Mouse (Mus musculus) lung, embryonic 14.5 days (tissue): Measurements from ENCODE around the gene Wwox. TPM values are rescaled to one million over a fixed set of nuclear protein-coding genes. Genes with fewer than 3 reads are reported as not detected.
A peak's percentile ranks its signal among the peaks of the same experiment; 100 is the strongest.

ENCODE experiments used
- ATAC-seq: fragments of 200-750 bp; cut with Nextera tagmentation; 2 replicates; pipeline ENCODE4 v1.8.0; 2017; ENCODE audit warnings: mild to moderate bottlenecking, moderate TSS enrichment, moderate library complexity; ENCODE audit not compliant: insufficient read depth
- DNase-seq: peaks from one replicate; pipeline ENCODE4 v3.0.0-alpha.2; 2015
- H3K27ac ChIP-seq: fragments of 300-500 bp; sonication (generic); 2 replicates; pipeline ENCODE4 v1.5.1; 2014; ENCODE audit warnings: low read depth, mild to moderate bottlenecking, moderate library complexity
- H3K27me3 ChIP-seq: fragments of 300-500 bp; sonication (generic); 2 replicates; pipeline ENCODE4 v1.6.1; 2014; ENCODE audit warnings: low read length, control low read depth; ENCODE audit not compliant: insufficient read depth
- H3K36me3 ChIP-seq: fragments of 300-500 bp; sonication (generic); 2 replicates; pipeline ENCODE4 v1.6.1; 2014; ENCODE audit warnings: control low read depth; ENCODE audit not compliant: insufficient read depth
- H3K4me1 ChIP-seq: fragments of 300-500 bp; sonication (generic); 2 replicates; pipeline ENCODE4 v1.6.1; 2014; ENCODE audit warnings: antibody characterized with exemption, control low read depth; ENCODE audit not compliant: insufficient read depth
- H3K4me2 ChIP-seq: fragments of 300-500 bp; sonication (generic); 2 replicates; pipeline ENCODE4 v1.6.1; 2014; ENCODE audit warnings: mild to moderate bottlenecking
- H3K4me3 ChIP-seq: fragments of 300-500 bp; sonication (generic); 2 replicates; pipeline ENCODE4 v1.5.1; 2014; ENCODE audit warnings: low read depth, low read length
- H3K9ac ChIP-seq: fragments of 300-500 bp; sonication (generic); 2 replicates; pipeline ENCODE4 v1.6.1; 2014
- H3K9me3 ChIP-seq: fragments of 300-500 bp; sonication (generic); 2 replicates; pipeline ENCODE4 v1.6.1; 2016; ENCODE audit warnings: low read depth, low read length, control low read depth
- CTCF ChIP-seq: IDR thresholded peaks from 2 replicates; pipeline ENCODE4 v1.5.1; 2016; ENCODE audit warnings: antibody characterized with exemption, low read depth
- WGBS: fragments of 180-500 bp; shearing (Covaris S2); extraction: QIAGEN DNeasy Blood & Tissue Kit; methylation state at CpG from one replicate; pipeline ENCODE4 v1.1.7; 2014; 5-methylcytosine and 5-hydroxymethylcytosine counted together
- polyA plus RNA-seq: library from polyadenylated mRNA; unstranded; fragments of >200 nt; fragmentation: Nextera tagmentation; extraction: Ambion mirVana; gene quantifications from 2 replicates; pipeline ENCODE4 v1.2.1, GENCODE M21; 2014

Gene Wwox
- polyA plus RNA-seq, 1 experiment from 2014 or later: 16.1 TPM

- WGBS: 86% methylated on average over 4 of the region's 4 CpGs
- Histone ChIP-seq H3K4me2 (no peak overlapping the region), H3K9me3 (no peaks in the 10 kb centered on the region), H3K27me3 (no peaks in the 10 kb centered on the region), H3K27ac (no peak overlapping the region), H3K9ac (no peak overlapping the region), H3K36me3 (no peaks in the 10 kb centered on the region), H3K4me1 (0 out of 2 replicates have a peak, but pooled peaks cover 8% of the 10 kb centered on the region), H3K4me3 (no peak overlapping the region)
- TF ChIP-seq CTCF: no peak
- DNase-seq: no peak
- no peak for ATAC-seq
These were observed 247.0 kb downstream of the Wwox start for GRCm38 (mm10) chr8:114686462-114686861.

GRCm38 (mm10) chr8:114688732-114689131, 249.3 kb downstream of the Wwox start:
- Histone ChIP-seq H3K9me3 (no peaks in the 10 kb centered on the region), H3K9ac (no peak overlapping the region), H3K27ac (no peak overlapping the region), H3K36me3 (no peaks in the 10 kb centered on the region), H3K4me1 (0 out of 2 replicates have a peak, but pooled peaks cover under 1% of the 10 kb centered on the region), H3K4me2 (no peak overlapping the region), H3K4me3 (no peak overlapping the region), H3K27me3 (no peaks in the 10 kb centered on the region)
- no peak for DNase-seq
- no peak for TF ChIP-seq CTCF
- no peak for ATAC-seq
- 81% methylated on average over 11 of the region's 11 CpGs for WGBS

DNA sequence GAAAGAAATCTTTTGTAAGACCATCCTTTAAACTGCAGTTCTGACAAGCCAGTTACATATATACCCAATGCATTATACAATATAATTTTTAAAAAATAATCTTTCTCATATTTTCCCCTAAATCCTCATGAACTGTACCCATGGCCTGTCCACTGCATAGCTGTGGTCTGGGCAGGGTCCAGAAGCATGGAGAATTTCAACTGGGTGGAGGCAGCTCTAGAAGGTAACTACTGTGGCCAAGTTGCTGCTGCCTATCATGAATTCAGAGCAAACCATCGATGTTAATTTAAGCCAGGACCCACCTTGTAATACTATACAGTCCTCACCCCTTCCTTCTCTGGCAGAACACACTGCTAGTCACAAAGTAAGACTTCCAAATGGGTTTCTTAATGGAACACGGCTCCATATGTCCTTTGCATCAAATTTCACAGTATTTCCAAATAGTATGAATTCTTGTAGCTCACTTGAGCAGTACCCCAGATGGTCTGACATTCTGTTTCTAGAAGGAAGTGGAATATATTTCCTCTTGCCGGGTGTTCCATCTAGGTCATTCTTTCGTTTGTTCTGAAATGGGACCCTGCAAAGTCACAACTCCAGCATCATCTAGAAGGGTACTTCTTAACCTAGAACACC, 255.2 kb downstream of the Wwox start:
- no peak overlapping the region for H3K9ac ChIP-seq
- no peaks in the 10 kb centered on the region for H3K9me3 ChIP-seq
- TF ChIP-seq CTCF: no peak
- 73% methylated on average over 4 of the region's 4 CpGs for WGBS
- DNase-seq: no peak
- H3K27ac ChIP-seq: no peak overlapping the region
- no peaks in the 10 kb centered on the region for H3K27me3 ChIP-seq
- no peak for ATAC-seq
- H3K4me1 ChIP-seq: no peaks in the 10 kb centered on the region
- no peaks in the 10 kb centered on the region for H3K36me3 ChIP-seq
- no peak overlapping the region for H3K4me3 ChIP-seq
- no peak overlapping the region for H3K4me2 ChIP-seq

GRCm38 (mm10) chr8:114703517-114703916, 264.1 kb downstream of the Wwox start:
- no peak overlapping the region for H3K4me3 ChIP-seq
- no peak for TF ChIP-seq CTCF
- H3K36me3 ChIP-seq: no peaks in the 10 kb centered on the region
- H3K4me2 ChIP-seq: no peak overlapping the region
- 0 out of 2 replicates have a peak, but pooled peaks cover 6% of the 10 kb centered on the region for H3K9me3 ChIP-seq
- H3K4me1 ChIP-seq: no peaks in the 10 kb centered on the region; the same call in 1 of the 2 replicates
- peak; percentile 44 for DNase-seq
- 50% methylated on average over 5 of the region's 5 CpGs for WGBS
- ATAC-seq: no peak
- H3K9ac ChIP-seq: no peak overlapping the region
- no peak overlapping the region for H3K27ac ChIP-seq
- H3K27me3 ChIP-seq: no peaks in the 10 kb centered on the region

- Histone ChIP-seq H3K27me3 (no peaks in the 10 kb centered on the region), H3K36me3 (no peaks in the 10 kb centered on the region), H3K27ac (peak overlapping the region; percentile 52; the same call in 1 of the 2 replicates), H3K9me3 (no peaks in the 10 kb centered on the region), H3K4me1 (no peaks in the 10 kb centered on the region; the same call in 1 of the 2 replicates), H3K4me2 (peak overlapping the region; percentile 34), H3K4me3 (no peak overlapping the region), H3K9ac (peak overlapping the region; percentile 26; the same call in 1 of the 2 replicates)
- WGBS: 33% methylated on average over 15 of the region's 15 CpGs
- no peak for TF ChIP-seq CTCF
- peak; percentile 49 for DNase-seq
- no peak for ATAC-seq
These were observed 268.2 kb downstream of the Wwox start for GRCm38 (mm10) chr8:114707538-114708138.

DNA sequence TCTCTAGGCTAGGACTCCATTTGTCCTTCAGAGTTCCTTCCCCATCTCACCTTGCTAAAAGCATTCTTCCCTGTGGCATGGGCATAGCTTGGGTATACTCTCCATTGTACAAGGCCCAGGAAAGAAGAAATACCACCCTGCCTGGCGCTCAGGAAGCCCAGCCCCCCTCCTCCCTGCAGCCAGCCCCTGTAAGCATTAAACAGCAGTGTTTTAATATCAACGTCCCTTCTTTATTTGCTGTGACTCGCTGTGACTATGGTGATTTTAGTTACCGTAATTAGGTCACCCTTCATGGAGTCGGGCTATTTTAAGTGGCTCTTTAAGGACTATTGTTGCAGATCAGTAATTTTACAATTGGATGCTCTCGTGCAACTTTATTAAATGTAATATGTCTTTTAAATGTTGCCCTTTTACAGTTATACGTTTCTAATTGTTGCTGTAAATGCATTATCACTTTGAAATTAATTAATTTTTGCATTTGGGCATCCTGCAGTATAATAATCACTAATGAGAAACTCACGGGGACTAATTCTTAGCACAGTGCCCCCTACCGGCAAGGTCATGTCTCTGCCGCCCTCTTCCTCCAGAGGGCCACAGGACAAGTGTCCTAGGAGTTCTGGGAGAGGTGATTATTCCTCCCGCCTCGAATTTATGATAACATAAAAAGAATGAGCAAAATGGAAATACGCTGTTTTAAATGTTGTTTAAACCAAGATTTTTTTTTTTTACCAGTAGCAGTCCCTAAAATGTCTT, 276.0 kb downstream of the Wwox start:
- Histone ChIP-seq H3K27me3 (no peaks in the 10 kb centered on the region), H3K4me2 (no peak overlapping the region), H3K4me3 (no peak overlapping the region), H3K4me1 (no peaks in the 10 kb centered on the region), H3K9me3 (no peaks in the 10 kb centered on the region), H3K27ac (no peak overlapping the region), H3K36me3 (no peaks in the 10 kb centered on the region), H3K9ac (no peak overlapping the region)
- DNase-seq (peak; percentile 47), ATAC-seq (no peak)
- 65% methylated on average over 13 of the region's 13 CpGs for WGBS
- peak; percentile 53 for TF ChIP-seq CTCF
